Mouse (Mus musculus): ENCODE measurements around the gene Crip2.

- TF ChIP-seq CTCF (IDR thresholded peaks at IDR 0.05; ENCODE audit: low read depth, low read length) = no peak
- TF ChIP-seq POLR2A (IDR thresholded peaks at IDR 0.05; ENCODE audit: borderline replicate concordance, low read depth, low read length) = no peak
Observed at GRCm38 (mm10) chr12:113188349-113189055, 48.5 kb downstream of the Crip2 start.

Data from bone marrow macrophage, adult 2 months (primary cell).